Mouse (Mus musculus) brown adipose tissue, adult 24 weeks (tissue): ENCODE data around the gene Irf2. TPM values are rescaled to one million over a fixed set of nuclear protein-coding genes. Genes with fewer than 3 reads are reported as not detected.

Experiments used
- H3K27ac ChIP-seq: fragments of 200-500 bp; replicated peaks from 2 replicates; pipeline ENCODE4 v1.5.1; 2012; ENCODE audit warnings: low read depth, mild to moderate bottlenecking, low read length
- H3K4me1 ChIP-seq: fragments of 200-500 bp; 2 replicates; pipeline ENCODE4 v1.6.1; 2012; ENCODE audit warnings: low read length, mixed read lengths; ENCODE audit not compliant: control insufficient read depth, insufficient read depth, insufficient read length
- H3K4me3 ChIP-seq: fragments of 200-500 bp; 2 replicates; pipeline ENCODE4 v1.5.1; 2012; ENCODE audit warnings: low read depth, mild to moderate bottlenecking, low read length, moderate library complexity; ENCODE audit not compliant: insufficient read depth
- polyA plus RNA-seq: library from polyadenylated mRNA; stranded (reverse); fragments of >200 nt; gene quantifications from 2 replicates; pipeline ENCODE4 v1.2.4, GENCODE M21; 2012; ENCODE audit not compliant: missing spikeins, insufficient read depth, insufficient read length

Irf2 gene
- polyA plus RNA-seq, 1 experiment, result 32.7 TPM

GRCm38 (mm10) chr8:46739956-46740512 is 502 bp downstream of the Irf2 start:
- Histone ChIP-seq H3K4me3 (peak overlapping the region; percentile 89), H3K27ac (peak overlapping the region; percentile 91), H3K4me1 (peaks cover 23% of the 10 kb centered on the region)

- H3K4me3 ChIP-seq, result peak overlapping the region; percentile 89
- H3K4me1 ChIP-seq, result peaks cover 23% of the 10 kb centered on the region
- peak overlapping the region; percentile 91 for H3K27ac ChIP-seq
Observed at GRCm38 (mm10) chr8:46740513-46741280, 1.2 kb downstream of the Irf2 start.

GRCm38 (mm10) chr8:46741281-46741791 is 1.8 kb downstream of the Irf2 start:
- peak overlapping the region; percentile 89 for H3K4me3 ChIP-seq
- H3K4me1 ChIP-seq, result peaks cover 28% of the 10 kb centered on the region
- H3K27ac ChIP-seq, result peak overlapping the region; percentile 91

- peak overlapping the region; percentile 89 for H3K4me3 ChIP-seq
- peaks cover 33% of the 10 kb centered on the region for H3K4me1 ChIP-seq
- H3K27ac ChIP-seq, result peak overlapping the region; percentile 91
Observed at GRCm38 (mm10) chr8:46741991-46742690, 2.6 kb downstream of the Irf2 start.

GRCm38 (mm10) chr8:46742691-46743082 is 3.2 kb downstream of the Irf2 start:
- Histone ChIP-seq H3K27ac (no peak overlapping the region; the same call in 1 of the 2 replicates), H3K4me1 (peaks cover 33% of the 10 kb centered on the region), H3K4me3 (no peak overlapping the region)

GRCm38 (mm10) chr8:46745464-46745863 is 5.9 kb downstream of the Irf2 start:
- Histone ChIP-seq H3K27ac (no peak overlapping the region), H3K4me3 (no peak overlapping the region), H3K4me1 (peaks cover 37% of the 10 kb centered on the region)

- peaks cover 33% of the 10 kb centered on the region for H3K4me1 ChIP-seq
- H3K4me3 ChIP-seq, result no peak overlapping the region
- H3K27ac ChIP-seq, result no peak overlapping the region
Observed at GRCm38 (mm10) chr8:46747311-46747980, 7.9 kb downstream of the Irf2 start.

- H3K27ac ChIP-seq, result no peak overlapping the region
Observed at GRCm38 (mm10) chr8:46750000-46750399, 10.5 kb downstream of the Irf2 start.

GRCm38 (mm10) chr8:46750566-46750965 is 11.0 kb downstream of the Irf2 start:
- H3K27ac ChIP-seq, result no peak overlapping the region
- peaks cover 36% of the 10 kb centered on the region for H3K4me1 ChIP-seq
- H3K4me3 ChIP-seq, result no peak overlapping the region

More at GRCm38 (mm10) chr8:46750000-46750399, 10.5 kb downstream of the Irf2 start:
- Histone ChIP-seq H3K4me3 (no peak overlapping the region), H3K4me1 (peaks cover 36% of the 10 kb centered on the region)

- Histone ChIP-seq H3K27ac (no peak overlapping the region), H3K4me1 (peaks cover 37% of the 10 kb centered on the region), H3K4me3 (no peak overlapping the region)
Observed at GRCm38 (mm10) chr8:46751151-46751550, 11.6 kb downstream of the Irf2 start.

GRCm38 (mm10) chr8:46752986-46753385 is 13.5 kb downstream of the Irf2 start:
- Histone ChIP-seq H3K27ac (no peak overlapping the region), H3K4me1 (peaks cover 30% of the 10 kb centered on the region), H3K4me3 (no peak overlapping the region)

- H3K27ac ChIP-seq, result no peak overlapping the region
- H3K4me1 ChIP-seq, result peaks cover 23% of the 10 kb centered on the region
- no peak overlapping the region for H3K4me3 ChIP-seq
Observed at GRCm38 (mm10) chr8:46754355-46754754, 14.8 kb downstream of the Irf2 start.

GRCm38 (mm10) chr8:46755731-46756333 is 16.3 kb downstream of the Irf2 start:
- H3K4me1 ChIP-seq, result peaks cover 29% of the 10 kb centered on the region
- H3K4me3 ChIP-seq, result no peak overlapping the region
- no peak overlapping the region for H3K27ac ChIP-seq

GRCm38 (mm10) chr8:46757613-46758012 is 18.1 kb downstream of the Irf2 start:
- H3K27ac ChIP-seq, result no peak overlapping the region
- no peak overlapping the region for H3K4me3 ChIP-seq
- peaks cover 43% of the 10 kb centered on the region for H3K4me1 ChIP-seq
